Mouse (Mus musculus) midbrain, embryonic 10.5 days (tissue): ENCODE measurements around the gene Prtn3. TPM values are rescaled to one million over a fixed set of nuclear protein-coding genes. Genes with fewer than 3 reads are reported as not detected.
A peak's percentile ranks its signal among the peaks of the same experiment; 100 is the strongest.

Experiments used
- DNase-seq: peaks from one replicate; pipeline ENCODE4 v3.0.0-alpha.2; 2017; ENCODE audit warnings: low spot score
- H3K27ac ChIP-seq: fragments of 300-500 bp; sonication (generic); replicated peaks from 2 replicates; pipeline ENCODE4 v1.5.1; 2016; ENCODE audit warnings: mild to moderate bottlenecking
- H3K27me3 ChIP-seq: fragments of 300-500 bp; sonication (generic); 2 replicates; pipeline ENCODE4 v1.6.1; 2016; ENCODE audit warnings: low read depth, mild to moderate bottlenecking; ENCODE audit not compliant: poor library complexity, severe bottlenecking
- H3K36me3 ChIP-seq: fragments of 300-500 bp; sonication (generic); 2 replicates; pipeline ENCODE4 v1.6.1; 2016; ENCODE audit warnings: mild to moderate bottlenecking, moderate library complexity
- H3K4me1 ChIP-seq: fragments of 300-500 bp; sonication (generic); 2 replicates; pipeline ENCODE4 v1.6.1; 2016
- H3K4me3 ChIP-seq: fragments of 300-500 bp; sonication (generic); 2 replicates; pipeline ENCODE4 v1.5.1; 2016; ENCODE audit warnings: mild to moderate bottlenecking, moderate library complexity
- H3K9me3 ChIP-seq: fragments of 300-500 bp; sonication (generic); replicated peaks from 2 replicates; pipeline ENCODE4 v1.6.1; 2016; ENCODE audit warnings: mild to moderate bottlenecking
- WGBS: fragments of 180-500 bp; shearing (Covaris S2); methylation state at CpG from one replicate; pipeline ENCODE4 v1.1.7; 2016; 5-methylcytosine and 5-hydroxymethylcytosine counted together
- polyA plus RNA-seq: library from polyadenylated mRNA; unstranded; fragments of >200 nt; fragmentation: Nextera tagmentation; extraction: Ambion mirVana; gene quantifications from 2 replicates; pipeline ENCODE4 v1.2.1, GENCODE M21; 2016

The Prtn3 gene
- polyA plus RNA-seq, 1 experiment from 2014 or later = 8.0 TPM

DNA sequence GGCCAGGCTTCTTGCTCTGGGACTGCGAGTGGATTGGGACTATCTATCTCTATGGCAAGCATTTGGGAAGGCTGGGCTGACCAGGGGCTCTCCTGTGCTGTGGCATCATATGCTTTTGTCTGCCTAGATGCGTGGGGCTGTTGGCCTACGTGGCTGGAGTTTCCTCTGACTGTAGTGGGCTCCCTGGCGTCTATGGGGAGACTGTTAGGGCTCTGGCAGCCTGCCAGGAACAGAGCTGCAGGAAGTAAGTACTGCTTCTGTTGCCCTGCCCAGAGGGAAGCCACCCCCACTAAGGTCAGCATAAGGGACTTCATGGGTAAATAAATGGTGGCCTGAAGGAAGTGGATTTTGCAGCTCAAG is 16.8 kb upstream of the Prtn3 start:
- Histone ChIP-seq H3K4me1 (peaks cover 50% of the 10 kb centered on the region), H3K27me3 (no peaks in the 10 kb centered on the region), H3K36me3 (peaks cover 68% of the 10 kb centered on the region), H3K9me3 (no peaks in the 10 kb centered on the region), H3K27ac (no peak overlapping the region; the same call in 1 of the 2 replicates), H3K4me3 (peak overlapping the region; percentile 74)
- no peak for DNase-seq
- 75% methylated on average over 4 of the region's 4 CpGs for WGBS

DNA sequence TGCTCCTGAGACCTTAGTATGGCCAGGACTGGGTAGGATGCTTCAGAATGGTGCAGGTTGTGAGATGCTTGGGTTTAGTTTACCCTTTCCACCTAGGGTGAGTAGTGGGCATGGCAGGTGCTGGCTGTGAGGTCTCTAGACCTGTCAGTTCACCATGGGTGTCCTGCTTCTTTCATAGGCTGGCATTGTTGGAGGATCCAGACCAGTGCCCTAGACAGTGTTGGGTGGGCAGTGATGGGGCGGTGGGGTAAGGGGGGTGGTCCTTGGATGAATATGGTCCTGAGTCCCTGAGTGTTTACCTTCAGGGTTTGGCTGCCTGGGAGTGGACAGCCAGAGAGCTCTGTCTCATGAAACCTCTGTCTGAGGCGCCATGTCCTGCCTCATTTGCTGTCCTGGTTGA is 16.4 kb upstream of the Prtn3 start:
- Histone ChIP-seq H3K4me3 (peak overlapping the region; percentile 74; the same call in 1 of the 2 replicates), H3K9me3 (no peaks in the 10 kb centered on the region), H3K4me1 (peaks cover 45% of the 10 kb centered on the region), H3K27ac (no peak overlapping the region; the same call in 1 of the 2 replicates), H3K27me3 (no peaks in the 10 kb centered on the region), H3K36me3 (peaks cover 73% of the 10 kb centered on the region)
- DNase-seq = no peak
- WGBS = 94% methylated on average over 2 of the region's 2 CpGs

DNA sequence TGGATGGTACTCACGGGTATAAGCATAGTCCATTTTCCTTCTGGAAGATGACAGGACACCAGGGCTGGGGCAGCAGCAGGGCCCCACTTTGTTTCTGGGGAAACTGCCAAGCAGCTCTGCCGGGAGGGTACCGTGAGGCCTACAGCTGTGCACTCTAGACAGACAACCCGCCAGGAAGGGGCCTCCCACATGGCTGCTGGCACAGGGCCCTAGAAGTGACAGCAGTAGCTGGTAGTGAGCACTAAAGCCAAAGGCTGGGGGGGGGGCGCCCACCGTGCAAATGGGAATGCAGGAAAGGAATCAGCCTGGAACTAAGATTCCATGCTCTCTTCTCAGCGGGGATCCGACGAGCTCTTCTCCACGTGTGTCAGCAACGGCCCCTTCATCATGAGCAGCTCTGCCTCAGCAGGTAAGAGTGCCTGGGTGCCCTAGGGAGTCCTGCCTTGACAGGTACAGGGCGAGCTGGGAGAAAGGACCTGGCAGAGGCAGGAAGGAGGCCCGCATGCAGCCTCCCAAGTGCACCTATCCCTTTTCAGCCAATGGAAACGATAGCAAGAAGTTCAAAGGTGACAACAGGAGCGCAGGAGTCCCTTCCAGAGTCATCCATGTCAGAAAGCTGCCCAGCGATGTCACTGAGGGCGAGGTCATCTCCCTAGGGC is 15.7 kb upstream of the Prtn3 start:
- DNase-seq = no peak
- Histone ChIP-seq H3K36me3 (peaks cover 79% of the 10 kb centered on the region), H3K27me3 (no peaks in the 10 kb centered on the region), H3K9me3 (no peaks in the 10 kb centered on the region), H3K4me1 (peaks cover 39% of the 10 kb centered on the region), H3K4me3 (peak overlapping the region; percentile 74; the same call in 1 of the 2 replicates), H3K27ac (no peak overlapping the region)
- WGBS = 81% methylated on average over 17 of the region's 17 CpGs

DNA sequence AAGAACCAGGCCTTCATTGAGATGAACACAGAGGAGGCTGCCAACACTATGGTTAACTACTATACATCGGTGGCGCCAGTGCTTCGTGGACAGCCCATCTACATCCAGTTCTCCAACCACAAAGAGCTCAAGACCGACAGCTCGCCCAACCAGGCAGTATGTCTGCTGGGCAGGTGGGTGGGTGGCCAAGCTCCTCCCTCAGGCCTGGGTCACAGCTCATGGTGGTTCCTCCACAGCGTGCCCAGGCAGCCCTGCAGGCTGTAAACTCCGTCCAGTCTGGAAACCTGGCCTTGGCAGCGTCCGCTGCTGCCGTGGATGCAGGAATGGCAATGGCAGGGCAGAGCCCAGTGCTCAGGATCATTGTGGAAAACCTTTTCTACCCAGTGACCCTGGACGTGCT is 15.2 kb upstream of the Prtn3 start:
- H3K4me3 ChIP-seq = peak overlapping the region; percentile 20; the same call in 1 of the 2 replicates
- H3K9me3 ChIP-seq = no peaks in the 10 kb centered on the region
- DNase-seq = no peak
- H3K36me3 ChIP-seq = peaks cover 85% of the 10 kb centered on the region
- no peak overlapping the region for H3K27ac ChIP-seq
- 92% methylated on average over 11 of the region's 11 CpGs for WGBS
- H3K4me1 ChIP-seq = peaks cover 35% of the 10 kb centered on the region
- H3K27me3 ChIP-seq = no peaks in the 10 kb centered on the region

DNA sequence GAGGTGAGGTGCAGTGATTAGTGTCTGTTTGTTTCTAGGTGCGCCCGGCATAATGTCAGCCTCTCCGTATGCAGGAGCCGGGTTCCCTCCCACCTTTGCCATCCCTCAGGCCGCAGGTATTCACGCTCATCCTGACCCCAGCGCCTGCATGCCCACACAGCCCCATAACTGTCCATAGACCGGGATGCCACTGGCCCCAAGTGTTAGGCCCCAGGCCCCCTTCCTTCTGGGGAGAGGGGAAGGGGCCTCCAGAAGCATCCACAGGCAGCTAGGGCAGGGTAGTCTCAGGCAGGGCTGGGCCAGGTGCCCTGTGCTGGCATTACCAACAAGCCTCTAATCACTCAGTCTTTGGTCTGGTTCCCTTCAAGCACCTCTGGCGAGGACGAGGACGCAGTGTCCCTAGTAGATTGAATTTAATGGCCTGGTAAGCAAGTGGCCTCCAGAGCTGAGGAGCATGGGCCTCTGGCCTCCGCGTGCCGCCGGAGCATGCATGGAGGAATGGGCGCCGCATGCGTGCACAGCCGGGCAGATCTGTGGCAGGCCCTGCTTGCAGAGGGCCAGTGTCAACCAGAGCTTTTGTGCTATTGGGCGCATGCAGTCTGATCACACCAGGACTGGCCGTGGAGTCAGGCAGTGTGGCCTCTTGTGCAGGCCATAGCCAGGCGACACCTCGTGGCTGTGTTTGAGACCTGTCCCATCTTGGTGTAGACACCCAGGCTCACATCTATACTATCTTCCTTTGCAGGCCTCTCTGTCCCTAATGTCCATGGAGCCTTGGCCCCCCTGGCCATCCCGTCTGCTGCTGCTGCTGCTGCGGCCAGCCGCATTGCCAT is 14.0 kb upstream of the Prtn3 start:
- Histone ChIP-seq H3K27ac (no peak overlapping the region), H3K4me3 (peak overlapping the region; percentile 10; the same call in 1 of the 2 replicates), H3K36me3 (peaks cover 97% of the 10 kb centered on the region), H3K4me1 (peaks cover 42% of the 10 kb centered on the region), H3K27me3 (no peaks in the 10 kb centered on the region), H3K9me3 (no peaks in the 10 kb centered on the region)
- 93% methylated on average over 26 of the region's 26 CpGs for WGBS
- no peak for DNase-seq

DNA sequence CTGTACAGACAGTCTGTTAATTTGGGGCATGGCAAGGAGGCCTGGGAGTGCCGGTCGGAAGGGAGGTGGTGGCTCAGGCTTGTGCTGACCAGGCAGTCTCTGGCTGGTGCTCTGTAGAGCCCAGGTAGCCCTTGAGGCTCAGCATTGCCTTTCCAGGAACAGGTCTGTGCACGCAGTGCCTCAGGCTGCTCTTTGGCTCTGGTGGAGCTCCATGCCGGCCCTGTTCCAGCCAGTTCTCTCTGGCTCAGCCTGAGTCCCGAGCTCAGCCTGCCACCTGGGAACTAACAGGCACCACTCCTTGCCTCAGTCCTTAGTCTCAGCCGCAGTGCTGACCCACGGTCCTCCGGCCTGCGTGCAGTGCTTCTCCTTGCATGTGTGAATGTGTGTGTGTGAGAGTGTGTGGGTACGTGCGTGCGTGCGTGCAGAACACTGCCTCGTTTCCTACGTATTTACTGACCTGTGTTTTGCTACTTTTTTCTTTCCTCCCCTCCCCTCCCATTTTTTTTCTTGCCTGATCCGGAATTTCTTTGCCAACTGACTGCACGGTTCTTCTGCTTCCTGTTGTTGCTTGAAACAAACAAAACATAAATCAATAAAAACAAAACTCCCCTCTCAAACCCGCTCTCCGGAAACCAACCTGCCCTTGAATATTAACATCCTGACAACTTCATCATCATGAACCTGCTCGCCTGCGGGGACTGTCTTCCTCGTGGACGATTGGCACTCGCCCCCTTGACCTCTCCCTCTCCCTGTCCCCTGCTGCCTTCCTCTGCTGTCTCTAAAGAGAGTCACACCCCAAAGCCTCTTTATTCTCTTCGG is 12.8 kb upstream of the Prtn3 start:
- no peak overlapping the region; the same call in 1 of the 2 replicates for H3K4me3 ChIP-seq
- H3K9me3 ChIP-seq = no peaks in the 10 kb centered on the region
- peaks cover 100% of the 10 kb centered on the region for H3K36me3 ChIP-seq
- WGBS = 87% methylated on average over 25 of the region's 25 CpGs
- DNase-seq = no peak
- H3K4me1 ChIP-seq = peaks cover 38% of the 10 kb centered on the region
- H3K27me3 ChIP-seq = no peaks in the 10 kb centered on the region
- H3K27ac ChIP-seq = no peak overlapping the region

DNA sequence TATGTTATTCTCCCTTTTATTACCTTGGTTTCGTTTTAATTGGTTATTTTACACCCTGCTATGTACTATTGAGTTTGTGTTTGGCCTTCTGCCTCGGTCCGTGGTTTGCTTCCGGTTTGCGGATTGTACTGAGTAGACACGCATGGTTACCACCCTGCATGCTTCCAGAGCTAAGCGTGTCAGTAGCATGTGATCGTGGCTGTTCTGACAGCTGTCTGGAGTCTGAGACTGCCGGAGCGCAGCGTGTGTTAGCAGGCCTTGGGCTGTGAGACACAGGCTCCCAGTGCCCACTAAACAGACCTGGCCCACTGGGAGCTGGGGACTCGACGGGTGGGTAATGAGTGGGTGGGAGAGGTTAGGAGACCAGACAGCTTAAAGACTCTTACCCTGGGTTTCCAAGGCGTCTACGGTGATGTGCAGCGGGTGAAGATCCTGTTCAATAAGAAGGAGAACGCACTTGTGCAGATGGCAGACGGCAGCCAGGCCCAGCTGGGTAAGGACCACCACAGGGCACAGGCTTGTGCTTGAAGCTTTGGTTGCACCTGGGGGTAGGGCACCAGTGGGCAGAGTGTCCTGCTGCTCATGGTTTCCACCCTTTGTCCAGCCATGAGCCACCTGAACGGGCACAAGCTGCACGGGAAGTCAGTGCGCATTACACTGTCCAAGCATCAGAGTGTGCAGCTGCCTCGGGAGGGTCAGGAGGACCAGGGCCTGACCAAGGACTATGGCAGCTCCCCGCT is 12.1 kb upstream of the Prtn3 start:
- no peaks in the 10 kb centered on the region for H3K9me3 ChIP-seq
- H3K4me3 ChIP-seq = no peak overlapping the region; the same call in 1 of the 2 replicates
- no peak for DNase-seq
- H3K27ac ChIP-seq = no peak overlapping the region
- peaks cover 37% of the 10 kb centered on the region for H3K4me1 ChIP-seq
- 93% methylated on average over 23 of the region's 23 CpGs for WGBS
- H3K27me3 ChIP-seq = no peaks in the 10 kb centered on the region
- H3K36me3 ChIP-seq = peaks cover 100% of the 10 kb centered on the region

DNA sequence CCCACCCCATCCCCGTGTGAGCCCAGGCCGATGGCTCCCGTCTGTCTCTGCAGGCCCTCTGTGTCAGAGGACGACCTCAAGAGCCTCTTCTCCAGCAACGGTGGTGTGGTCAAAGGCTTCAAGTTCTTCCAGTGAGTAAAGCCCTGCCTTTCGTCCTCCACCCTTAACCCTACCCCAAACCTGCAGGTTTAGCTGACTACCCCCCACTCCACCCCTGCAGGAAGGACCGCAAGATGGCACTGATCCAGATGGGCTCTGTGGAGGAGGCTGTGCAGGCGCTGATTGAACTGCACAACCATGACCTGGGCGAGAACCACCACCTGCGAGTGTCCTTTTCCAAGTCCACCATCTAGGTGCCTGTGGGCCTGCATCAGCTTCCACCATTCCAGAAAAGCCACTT is 11.4 kb upstream of the Prtn3 start:
- no peak for DNase-seq
- Histone ChIP-seq H3K9me3 (no peaks in the 10 kb centered on the region), H3K27me3 (no peaks in the 10 kb centered on the region), H3K4me3 (peak overlapping the region; percentile 14; the same call in 1 of the 2 replicates), H3K27ac (no peak overlapping the region), H3K36me3 (peaks cover 98% of the 10 kb centered on the region), H3K4me1 (peaks cover 33% of the 10 kb centered on the region)
- 81% methylated on average over 10 of the region's 10 CpGs for WGBS

DNA sequence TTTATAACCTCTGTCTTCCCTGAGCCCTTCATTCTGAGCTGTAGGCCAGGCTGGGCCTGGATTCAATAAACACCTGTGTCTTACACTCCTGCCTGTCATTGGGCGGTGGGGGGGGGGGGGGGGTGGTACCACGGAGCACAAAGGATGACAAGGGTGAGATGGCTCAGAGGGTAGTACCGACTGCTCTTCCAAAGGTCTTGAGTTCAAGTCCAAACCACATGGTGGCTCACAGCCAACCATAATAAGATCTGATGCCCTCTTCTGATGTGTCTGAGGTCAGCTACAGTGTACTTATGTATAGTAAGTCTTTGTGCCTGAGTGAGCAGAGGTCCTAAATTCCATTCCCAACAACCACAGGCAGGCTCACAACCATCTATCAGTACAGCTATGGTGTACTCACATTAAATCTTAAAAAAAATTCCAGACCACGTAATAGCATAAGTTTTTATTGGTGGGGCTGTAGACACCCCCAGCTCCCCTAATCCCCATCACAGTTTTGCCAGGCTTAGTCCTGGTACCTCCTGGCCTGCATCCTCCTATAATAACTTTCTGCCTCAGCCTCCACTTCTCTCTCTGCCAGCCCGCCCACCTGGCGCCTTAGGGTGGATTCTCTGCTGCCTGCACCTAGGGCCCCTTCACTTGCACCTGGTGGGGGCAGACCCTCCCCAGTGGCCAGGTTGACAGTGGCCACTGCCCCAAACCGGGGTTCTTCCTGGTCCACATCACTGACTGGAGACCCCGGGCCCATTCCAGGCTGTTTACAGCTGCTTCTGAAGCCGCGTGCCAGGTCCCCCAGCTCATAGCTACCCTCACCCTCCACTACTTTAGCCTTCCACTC is 9.7 kb upstream of the Prtn3 start:
- DNase-seq = no peak

DNA sequence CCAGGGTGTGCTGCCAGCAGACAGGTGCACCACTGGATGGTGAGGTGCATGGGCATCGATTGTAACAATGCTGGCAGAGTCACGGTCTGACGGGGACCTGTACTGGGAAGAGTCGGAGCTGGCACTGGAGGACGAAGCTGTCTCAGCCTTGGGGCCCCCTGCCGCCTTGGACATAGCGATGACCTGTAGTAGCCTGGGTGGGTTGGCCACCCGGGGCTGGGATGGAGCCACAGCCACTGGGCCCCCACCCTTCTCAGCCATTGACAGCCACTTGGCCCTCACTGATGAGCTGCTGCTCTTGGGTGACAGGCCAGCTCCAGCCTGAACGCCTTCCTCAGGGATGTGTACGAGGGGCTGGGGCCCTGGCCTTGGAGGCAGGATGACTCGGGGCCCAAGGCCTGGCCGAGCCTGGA is 9.1 kb upstream of the Prtn3 start:
- Histone ChIP-seq H3K27ac (no peak overlapping the region), H3K4me1 (peaks cover 23% of the 10 kb centered on the region), H3K27me3 (no peaks in the 10 kb centered on the region), H3K9me3 (no peaks in the 10 kb centered on the region), H3K4me3 (0 out of 2 replicates have a peak overlapping the region, but pooled peaks have one; percentile 14), H3K36me3 (peaks cover 95% of the 10 kb centered on the region)
- WGBS = 77% methylated on average over 12 of the region's 12 CpGs
- no peak for DNase-seq

More for the DNA sequence above, 9.7 kb upstream of the Prtn3 start:
- WGBS = 67% methylated on average over 10 of the region's 10 CpGs
- no peak overlapping the region for H3K27ac ChIP-seq
- H3K27me3 ChIP-seq = no peaks in the 10 kb centered on the region
- H3K36me3 ChIP-seq = peaks cover 95% of the 10 kb centered on the region
- peak overlapping the region; percentile 14; the same call in 1 of the 2 replicates for H3K4me3 ChIP-seq
- peaks cover 23% of the 10 kb centered on the region for H3K4me1 ChIP-seq
- H3K9me3 ChIP-seq = no peaks in the 10 kb centered on the region

DNA sequence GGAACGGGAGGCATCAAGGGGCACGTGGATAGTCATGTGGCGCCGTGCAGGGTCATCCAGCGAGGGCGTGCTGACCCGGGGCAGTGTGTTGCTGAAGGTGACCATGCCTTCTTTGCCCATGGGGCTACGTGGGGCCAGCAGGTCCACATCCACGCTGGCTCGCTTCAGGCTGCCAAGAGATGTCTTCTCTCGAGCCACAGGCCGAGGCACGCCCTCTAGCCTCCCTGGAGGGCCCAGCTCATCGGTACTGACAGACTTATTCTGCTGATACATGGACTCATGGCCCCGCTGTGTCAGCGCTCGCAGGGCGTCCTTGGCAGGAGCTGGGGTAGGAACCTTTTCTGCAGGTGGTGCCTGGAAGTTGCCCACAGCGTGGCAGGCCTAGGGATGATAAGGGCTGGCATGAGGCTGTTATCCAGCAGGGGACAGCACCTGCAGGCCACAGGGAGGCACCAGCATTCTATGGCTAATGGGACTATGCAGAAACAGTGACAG is 8.4 kb upstream of the Prtn3 start:
- peaks cover 23% of the 10 kb centered on the region for H3K4me1 ChIP-seq
- 0 out of 2 replicates have a peak overlapping the region, but pooled peaks have one; percentile 17 for H3K27ac ChIP-seq
- H3K9me3 ChIP-seq = no peaks in the 10 kb centered on the region
- 79% methylated on average over 19 of the region's 19 CpGs for WGBS
- peaks cover 93% of the 10 kb centered on the region for H3K36me3 ChIP-seq
- no peak for DNase-seq
- H3K27me3 ChIP-seq = no peaks in the 10 kb centered on the region
- peak overlapping the region; percentile 16; the same call in 1 of the 2 replicates for H3K4me3 ChIP-seq
